Mouse (Mus musculus): ENCODE data around the gene Mical2.

GRCm38 (mm10) chr7:112365864-112366263, 140.2 kb downstream of the Mical2 start:
- TF ChIP-seq GATA1 (IDR thresholded peaks at IDR 0.05; ENCODE audit: low read length) (no peak), TAL1 (IDR thresholded peaks at IDR 0.05; ENCODE audit: low read length) (no peak)

Data from erythroblast, embryonic 14.5 days (primary cell).